Mouse (Mus musculus): ENCODE results near the gene Atad1. TPM values are rescaled to one million over a fixed set of nuclear protein-coding genes. Genes with fewer than 3 reads are reported as not detected.

Atad1 gene
- total RNA-seq (2023): 10 to 100 TPM; 24.4 to 28.6 TPM

DNA sequence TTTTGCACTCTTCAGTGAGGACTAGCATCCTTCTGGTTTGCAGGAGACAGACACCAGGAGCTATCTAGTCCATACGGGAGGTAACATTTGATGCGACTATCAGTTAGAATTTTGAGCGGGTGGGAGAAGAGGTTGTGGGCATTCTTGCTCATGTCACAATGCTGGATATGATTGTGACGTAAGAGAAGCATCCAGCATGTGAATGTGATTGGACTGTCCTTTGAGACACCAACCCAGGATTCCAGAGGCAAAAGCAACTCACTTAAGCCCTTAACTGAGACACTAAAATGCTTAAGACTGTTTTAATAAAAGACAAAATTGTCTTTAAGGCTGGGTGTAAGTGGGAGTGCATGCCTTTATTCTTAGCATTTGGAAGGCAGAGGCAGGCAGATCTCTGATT lies at the start of gene Atad1:
Gene Atad1 (minus strand): TSS at position 101 of the 400 bp plus-strand sequence.

DNA sequence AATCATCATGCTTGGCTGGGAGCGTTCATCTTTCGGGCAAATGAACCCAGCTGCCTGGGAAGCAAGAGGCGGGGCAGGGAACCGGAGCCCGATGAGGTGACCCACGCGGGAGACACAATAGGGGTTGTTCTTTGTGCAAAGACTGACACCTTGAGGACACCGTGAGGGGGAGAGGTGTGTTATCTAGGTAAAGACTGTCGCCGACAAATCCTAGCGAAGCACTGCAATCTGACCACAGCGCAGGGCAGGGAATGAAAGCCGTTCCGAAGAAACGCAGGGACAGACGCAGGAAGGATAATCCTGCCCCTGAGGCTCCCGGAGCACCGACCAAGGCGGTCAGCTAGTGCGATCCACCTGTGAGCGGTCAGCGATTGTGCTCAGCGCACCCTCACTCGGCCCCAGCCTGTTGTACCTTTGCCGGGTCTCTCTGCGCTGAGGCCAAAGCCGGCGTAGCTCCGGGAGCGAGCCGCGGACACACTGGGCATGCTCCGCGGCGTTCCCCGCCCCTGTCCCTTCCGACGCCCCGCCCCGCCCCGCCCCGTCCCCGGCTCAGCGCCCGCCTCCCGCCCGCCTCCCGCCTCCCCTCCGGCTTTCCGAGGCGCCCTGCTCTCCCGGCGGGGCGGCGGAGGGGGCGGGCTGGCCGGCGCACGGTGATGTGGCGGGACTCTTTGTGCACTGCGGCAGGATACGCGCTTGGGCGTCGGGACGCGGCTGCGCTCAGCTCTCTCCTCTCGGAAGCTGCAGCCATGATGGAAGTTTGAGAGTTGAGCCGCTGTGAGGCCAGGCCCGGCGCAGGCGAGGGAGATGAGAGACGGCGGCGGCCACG lies 17.5 kb upstream of the Atad1 start, which contains the start of gene Pten:
Gene Pten (plus strand): TSS at position 598 of the 826 bp plus-strand sequence.

Other genes with a start within 250 kb of the Atad1 start
- 10 to 100 TPM; 17.2 to 18.5 TPM for gene Papss2, start 144.0 kb downstream of the Atad1 start, total RNA-seq (2023)
- gene Pten, start 17.7 kb upstream of the Atad1 start, total RNA-seq (2023): 100 to 1,000 TPM; 165 to 188 TPM